Comparison of ENCODE assay signal across 10 mouse cellular contexts in the genomic region with DNA sequence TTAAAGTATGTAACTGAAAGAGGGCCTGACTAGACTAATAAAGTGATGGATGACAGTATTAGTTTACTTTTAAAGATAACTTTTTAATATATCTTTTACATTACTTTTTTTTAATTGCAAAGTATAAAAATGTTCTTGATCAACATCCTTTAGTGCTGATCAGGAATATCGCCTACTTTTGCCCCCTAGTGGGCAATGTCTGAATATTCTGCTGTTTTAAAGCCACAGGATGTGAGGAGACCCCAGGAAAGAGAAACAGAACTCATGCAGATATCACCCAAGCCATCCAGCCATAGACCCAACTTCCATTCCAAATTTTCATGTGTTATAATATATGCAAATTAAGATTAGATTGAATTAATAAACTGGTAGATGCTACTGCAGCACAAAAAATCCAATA. TPM values are rescaled to one million over a fixed set of nuclear protein-coding genes. Genes with fewer than 3 reads are reported as not detected.
DNase-seq lines count a peak whose midpoint lies in the region; ATAC-seq and TF ChIP-seq lines count a peak whose summit lies in the region.
"Had no signal": no experiment of that assay in that cellular context is flagged by ENCODE, and none has a peak within 500 bp of the region (broad histone marks: within the 10 kb centered on the region; RNA-seq: fewer than 3 reads in every experiment).

No protein-coding gene starts in this region.

- peak; percentile 17 for DNase-seq in kidney, postnatal 14 days
- no peak for DNase-seq in kidney, adult 18-20 months
- peak; percentile 40 for DNase-seq in CD4-positive helper T cell, adult 2 months (ENCODE audit: low read depth, low spot score)
- peak; percentile 54 for DNase-seq in MEL (ENCODE audit: low read depth, low spot score)
- DNase-seq in induced T-regulatory cell, adult 2 months (ENCODE audit: low read depth), result peak; percentile 53
- DNase-seq in right cerebral cortex, postnatal 4 days, result no peak
- DNase-seq: cerebellum, adult 18-20 months; kidney, adult 9 months had no signal

- H3K27me3 ChIP-seq in MEL (ENCODE audit: control insufficient read depth in 1 of 2, insufficient read depth in 2 of 2, low read length in 2 of 2), result no peaks in the 10 kb centered on the region
- H3K27me3 ChIP-seq: stomach, embryonic 15.5 days had no signal

- peak in 2 of 3 experiments; percentile 49 to 64; a peak in 4 of 6 replicates for TF ChIP-seq CTCF in MEL (IDR thresholded peaks at IDR 0.05 in 2 of 3, conservative IDR thresholded peaks at IDR 0.05 in 1 of 3; ENCODE audit: control insufficient read depth in 1 of 3, insufficient read depth in 1 of 3, low read depth in 2 of 3, low read length in 3 of 3, poor library complexity in 1 of 3, severe bottlenecking in 1 of 3)

- TF ChIP-seq POLR2A in MEL (IDR thresholded peaks at IDR 0.05; ENCODE audit: control insufficient read depth in 1 of 2, insufficient read depth in 1 of 2, low read depth in 1 of 2, low read length in 2 of 2, poor library complexity in 1 of 2), result no peak

- ATAC-seq in monocyte, adult 5-6 weeks (replicated peaks; ENCODE audit: insufficient number of reproducible peaks, low FRiP score, low TSS enrichment, poor library complexity, severe bottlenecking), result no peak

- no peaks in the 10 kb centered on the region for H3K79me2 ChIP-seq in MEL (ENCODE audit: control insufficient read depth, insufficient read depth, low read length, poor library complexity)

- H3K4me1 ChIP-seq in MEL (ENCODE audit: control insufficient read depth in 1 of 2, insufficient read depth in 2 of 2, low read length in 2 of 2), result peaks cover 8 to 9% of the 10 kb centered on the region in 2 experiments
- H3K4me1 ChIP-seq: stomach, embryonic 15.5 days had no signal

- TF ChIP-seq RAD21 in MEL (IDR thresholded peaks at IDR 0.05; ENCODE audit: low read depth, low read length), result peak; percentile 31

- no peak overlapping the region for H3K9ac ChIP-seq in MEL (ENCODE audit: control insufficient read depth, low read depth, low read length, poor library complexity, severe bottlenecking)
- H3K9ac ChIP-seq: stomach, embryonic 15.5 days had no signal

- no peak overlapping the region for H3K4me3 ChIP-seq in MEL (ENCODE audit: control insufficient read depth in 1 of 2, insufficient read depth in 1 of 2, low read depth in 2 of 2, low read length in 2 of 2)
- H3K4me3 ChIP-seq: stomach, embryonic 15.5 days had no signal

- no peaks in the 10 kb centered on the region for H3K9me3 ChIP-seq in MEL (replicated peaks; ENCODE audit: insufficient read depth, low read length)
- H3K9me3 ChIP-seq: stomach, embryonic 15.5 days had no signal

- H3K27ac ChIP-seq in MEL (ENCODE audit: control insufficient read depth, low read depth, low read length), result no peak overlapping the region
- H3K27ac ChIP-seq: stomach, embryonic 15.5 days had no signal

- TF ChIP-seq EP300 in MEL (IDR thresholded peaks at IDR 0.05; ENCODE audit: low read depth in 1 of 2, low read length in 2 of 2), result no peak

- H3K36me3 ChIP-seq in MEL (ENCODE audit: control insufficient read depth in 1 of 2, insufficient read depth in 2 of 2, low read length in 2 of 2), result peaks cover 0 to 10% of the 10 kb centered on the region in 2 experiments; a peak in 3 of 4 replicates
- H3K36me3 ChIP-seq: stomach, embryonic 15.5 days had no signal

TF ChIP-seq in MEL, 35 proteins besides CTCF, POLR2A, EP300 and RAD21:
- no peak for TF ChIP-seq GATA1 (IDR thresholded peaks at IDR 0.05; ENCODE audit: low read depth, low read length)
- peak; percentile 56 for TF ChIP-seq SMC3 (IDR thresholded peaks at IDR 0.05; ENCODE audit: low read depth, low read length)

RNA-seq across cellular contexts. Expression of a gene that starts 1.1 kb away (rescaled TPM):
- total RNA-seq in MEL (2012; rRNA removed), result 0.31 TPM in 1 of 2 replicates, not detected in the other
- under 1 TPM in 1 of 2 experiments, not detected in 1; 0.52 TPM for polyA plus RNA-seq in MEL (2012; ENCODE audit: insufficient read depth in 1 of 2, insufficient read length in 2 of 2, low read depth in 1 of 2, low replicate concordance in 2 of 2, missing spikeins in 1 of 2)
- total RNA-seq in monocyte, adult 5-6 weeks (2017), result 7.5 to 19.8 TPM (median 9.0 TPM) in 3 replicates

RNA-seq across cellular contexts. Expression of a gene that starts 24.2 kb away (rescaled TPM):
- 9.2 and 9.7 TPM in 2 replicates for total RNA-seq in MEL (2012; rRNA removed)
- 10 to 100 TPM in 1 of 2 experiments, not detected in 1; 13.6 TPM for polyA plus RNA-seq in MEL (2012; ENCODE audit: insufficient read depth in 1 of 2, insufficient read length in 2 of 2, low read depth in 1 of 2, low replicate concordance in 2 of 2, missing spikeins in 1 of 2)
- total RNA-seq in monocyte, adult 5-6 weeks (2017), result 3.5 to 5.2 TPM (median 4.9 TPM) in 3 replicates

Comparison
In these comparisons a context has a peak if more than half of its experiments do, and no peak if none do; other contexts are left out.
1. DNase-seq: peak in kidney, postnatal 14 days (single experiment), CD4-positive helper T cell, adult 2 months (single experiment), MEL (single experiment) and induced T-regulatory cell, adult 2 months (single experiment); none in kidney, adult 18-20 months (single experiment) and right cerebral cortex, postnatal 4 days (single experiment).